Mouse (Mus musculus): ENCODE results near the gene Suclg2. TPM values are rescaled to one million over a fixed set of nuclear protein-coding genes. Genes with fewer than 3 reads are reported as not detected.

Gene Suclg2
- total and polyA plus RNA-seq, 2 experiments = 54.0 to 153 TPM

DNA sequence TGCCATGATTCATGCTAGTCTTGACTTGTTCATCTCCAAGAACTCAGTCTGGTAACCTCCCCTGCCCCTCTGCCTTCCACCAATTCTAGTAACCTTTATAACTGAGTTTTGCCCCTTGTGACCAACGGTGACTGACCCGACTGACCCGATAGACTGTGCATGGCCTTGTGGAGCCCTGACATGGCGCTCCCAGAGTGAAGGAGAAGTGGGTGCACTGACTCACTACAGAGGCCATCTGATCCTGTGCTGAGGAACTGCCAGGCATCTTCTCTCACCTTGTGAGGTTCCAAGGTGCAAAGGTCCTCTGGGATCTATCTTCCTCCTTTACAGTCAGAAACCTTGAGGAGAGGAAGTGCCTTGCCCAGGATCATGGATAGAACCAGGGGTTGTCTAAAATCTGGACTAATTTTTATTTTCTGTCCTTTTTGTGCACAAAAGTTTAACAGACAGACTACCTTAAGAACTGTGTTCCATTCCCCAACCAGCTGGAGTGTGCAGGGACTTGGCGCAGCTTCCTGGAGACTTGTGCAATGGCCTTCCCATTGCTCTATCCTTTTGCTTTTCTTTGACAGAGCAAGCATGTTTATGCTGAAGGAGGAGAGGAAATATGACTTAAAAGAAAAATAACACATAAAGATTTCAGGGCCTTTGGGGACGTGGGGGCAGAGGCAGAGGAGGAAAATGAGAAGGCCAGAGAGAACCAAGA, 49.8 kb downstream of the Suclg2 start:
- Histone ChIP-seq H3K79me2 (ENCODE audit: control insufficient read depth, insufficient read depth, low read length) (peaks cover 30% of the 10 kb centered on the region; the same call in 1 of the 2 replicates), H3K36me3 (ENCODE audit: control insufficient read depth, insufficient read depth, low read length) (peaks cover 3% of the 10 kb centered on the region; the same call in 1 of the 2 replicates), H3K27ac (replicated peaks; ENCODE audit: insufficient read depth, low read depth, low read length) (no peak overlapping the region), H3K27me3 (ENCODE audit: control insufficient read depth, insufficient read depth, low read length) (no peaks in the 10 kb centered on the region), H3K4me1 (ENCODE audit: control insufficient read depth, insufficient read depth, low read length) (peaks cover 2% of the 10 kb centered on the region; the same call in 1 of the 2 replicates), H3K9ac (ENCODE audit: low read depth, low read length) (no peak overlapping the region), H3K4me3 (ENCODE audit: insufficient read depth, low read depth, low read length) (no peak overlapping the region)
- 85% methylated on average over 6 of the region's 6 CpGs for WGBS
- no peak for TF ChIP-seq CTCF (IDR thresholded peaks at IDR 0.05; ENCODE audit: low read depth, low read length)
- TF ChIP-seq POLR2A (IDR thresholded peaks at IDR 0.05; ENCODE audit: extremely low read depth, insufficient read depth, low read length) = no peak
- peak; percentile 45 for DNase-seq (ENCODE audit: extremely low read depth, low read depth, low spot score)

DNA sequence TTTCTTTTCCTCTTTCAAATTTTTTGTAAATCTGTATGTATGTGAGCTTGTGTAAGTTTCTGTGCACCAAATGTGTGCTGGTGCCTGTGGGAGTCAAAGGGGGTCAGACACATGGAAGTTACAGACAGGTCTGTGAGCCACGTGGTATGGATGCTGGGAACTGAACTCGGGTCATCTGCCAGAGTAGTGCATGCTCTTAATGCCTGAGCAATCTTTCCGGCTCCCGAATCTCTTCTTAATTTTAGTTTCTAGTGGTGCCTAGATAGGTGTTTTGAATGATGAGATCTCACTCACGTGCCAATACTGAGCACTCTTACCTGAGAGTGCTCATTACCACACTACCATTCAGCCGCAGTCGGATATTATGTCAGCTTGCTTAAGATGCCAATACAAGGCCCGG, 60.9 kb downstream of the Suclg2 start:
- Histone ChIP-seq H3K9ac (ENCODE audit: low read depth, low read length) (no peak overlapping the region), H3K79me2 (ENCODE audit: control insufficient read depth, insufficient read depth, low read length) (peaks cover 9% of the 10 kb centered on the region; the same call in 1 of the 2 replicates), H3K4me1 (ENCODE audit: control insufficient read depth, insufficient read depth, low read length) (peaks cover 5% of the 10 kb centered on the region), H3K4me3 (ENCODE audit: insufficient read depth, low read depth, low read length) (no peak overlapping the region), H3K27me3 (ENCODE audit: control insufficient read depth, insufficient read depth, low read length) (no peaks in the 10 kb centered on the region), H3K36me3 (ENCODE audit: control insufficient read depth, insufficient read depth, low read length) (peaks cover 6% of the 10 kb centered on the region), H3K27ac (replicated peaks; ENCODE audit: insufficient read depth, low read depth, low read length) (no peak overlapping the region)
- no peak for DNase-seq (ENCODE audit: extremely low read depth, low read depth, low spot score)
- TF ChIP-seq CTCF (IDR thresholded peaks at IDR 0.05; ENCODE audit: low read depth, low read length) (no peak), POLR2A (IDR thresholded peaks at IDR 0.05; ENCODE audit: extremely low read depth, insufficient read depth, low read length) (no peak)
- 99% methylated on average over 8 of the region's 8 CpGs for WGBS

DNA sequence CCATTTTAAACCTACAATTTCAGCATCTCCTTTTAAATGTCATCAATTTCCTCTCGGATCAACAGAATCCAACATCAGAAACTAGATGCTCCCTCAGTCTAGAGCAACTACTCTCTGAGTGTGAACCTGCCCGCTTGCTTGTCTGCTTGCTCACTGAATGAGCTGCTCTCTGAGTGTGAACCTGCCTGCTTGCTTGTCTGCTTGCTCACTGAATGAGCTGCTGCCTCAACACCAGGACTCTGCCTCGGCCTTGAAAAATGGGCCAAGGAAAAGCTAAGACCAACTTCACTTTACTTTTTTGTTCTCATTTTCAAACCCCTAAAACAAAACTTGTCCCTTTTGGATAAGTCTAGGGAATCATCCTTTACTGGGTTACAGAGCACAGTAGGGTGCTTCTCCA, 64.9 kb downstream of the Suclg2 start:
- peaks cover 10% of the 10 kb centered on the region for H3K36me3 ChIP-seq (ENCODE audit: control insufficient read depth, insufficient read depth, low read length)
- 80% methylated on average over 3 of the region's 3 CpGs for WGBS
- no peak overlapping the region for H3K9ac ChIP-seq (ENCODE audit: low read depth, low read length)
- H3K79me2 ChIP-seq (ENCODE audit: control insufficient read depth, insufficient read depth, low read length) = peaks cover 27% of the 10 kb centered on the region; the same call in 1 of the 2 replicates
- H3K4me1 ChIP-seq (ENCODE audit: control insufficient read depth, insufficient read depth, low read length) = peaks cover 13% of the 10 kb centered on the region
- TF ChIP-seq POLR2A (IDR thresholded peaks at IDR 0.05; ENCODE audit: extremely low read depth, insufficient read depth, low read length) (no peak), CTCF (IDR thresholded peaks at IDR 0.05; ENCODE audit: low read depth, low read length) (no peak)
- DNase-seq (ENCODE audit: extremely low read depth, low read depth, low spot score) = no peak
- H3K4me3 ChIP-seq (ENCODE audit: insufficient read depth, low read depth, low read length) = no peak overlapping the region
- no peak overlapping the region for H3K27ac ChIP-seq (replicated peaks; ENCODE audit: insufficient read depth, low read depth, low read length)
- H3K27me3 ChIP-seq (ENCODE audit: control insufficient read depth, insufficient read depth, low read length) = no peaks in the 10 kb centered on the region

DNA sequence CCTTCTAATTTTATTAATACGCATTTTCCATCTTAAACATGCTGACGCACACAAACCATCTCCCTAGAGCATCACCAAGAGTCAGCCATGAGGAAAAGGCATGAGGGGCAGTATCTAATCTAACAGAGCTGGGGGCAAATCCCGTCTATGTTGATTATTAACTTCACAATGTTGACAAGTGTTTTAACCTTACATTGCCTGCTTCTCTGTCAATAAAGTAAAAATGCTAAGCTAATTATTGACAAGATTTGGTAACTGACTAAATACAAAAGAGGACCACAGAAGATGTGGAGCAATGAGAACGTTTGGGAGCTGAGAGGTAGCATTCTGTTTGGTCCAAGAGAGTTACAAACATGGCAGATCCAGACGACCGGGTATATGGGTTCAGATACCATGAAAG, 65.8 kb downstream of the Suclg2 start:
- Histone ChIP-seq H3K4me1 (ENCODE audit: control insufficient read depth, insufficient read depth, low read length) (peaks cover 13% of the 10 kb centered on the region), H3K27ac (replicated peaks; ENCODE audit: insufficient read depth, low read depth, low read length) (no peak overlapping the region), H3K4me3 (ENCODE audit: insufficient read depth, low read depth, low read length) (no peak overlapping the region), H3K27me3 (ENCODE audit: control insufficient read depth, insufficient read depth, low read length) (no peaks in the 10 kb centered on the region), H3K36me3 (ENCODE audit: control insufficient read depth, insufficient read depth, low read length) (peaks cover 10% of the 10 kb centered on the region), H3K9ac (ENCODE audit: low read depth, low read length) (no peak overlapping the region), H3K79me2 (ENCODE audit: control insufficient read depth, insufficient read depth, low read length) (peaks cover 27% of the 10 kb centered on the region; the same call in 1 of the 2 replicates)
- TF ChIP-seq POLR2A (IDR thresholded peaks at IDR 0.05; ENCODE audit: extremely low read depth, insufficient read depth, low read length) = no peak
- TF ChIP-seq CTCF (IDR thresholded peaks at IDR 0.05; ENCODE audit: low read depth, low read length) = no peak
- peak; percentile 94 for DNase-seq (ENCODE audit: extremely low read depth, low read depth, low spot score)
- 27% methylated on average over 6 of the region's 6 CpGs for WGBS

DNA sequence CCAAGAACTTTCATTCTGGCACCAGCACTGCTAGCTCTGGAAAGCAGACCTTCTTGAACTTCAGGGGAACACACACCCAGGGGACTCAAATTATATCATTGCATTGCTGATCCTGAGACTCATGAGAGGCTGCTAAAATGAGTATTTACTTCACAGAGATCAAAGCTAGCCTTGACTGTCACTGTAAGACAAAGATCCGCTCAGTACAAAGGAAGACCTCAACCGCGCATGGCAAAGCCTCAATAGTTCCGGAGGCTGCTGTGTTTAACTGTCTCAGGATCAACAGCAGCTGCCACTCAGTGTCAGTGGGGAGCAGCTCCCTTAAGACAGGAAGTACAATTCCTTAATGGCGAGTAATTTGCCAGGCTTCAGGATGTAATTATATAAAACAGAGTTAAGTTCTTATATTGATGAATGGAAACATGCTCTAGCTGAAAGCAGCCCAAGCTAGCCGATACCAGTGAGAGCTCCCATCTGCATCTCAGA, 67.2 kb downstream of the Suclg2 start:
- H3K27me3 ChIP-seq (ENCODE audit: control insufficient read depth, insufficient read depth, low read length) = no peaks in the 10 kb centered on the region
- no peak overlapping the region for H3K27ac ChIP-seq (replicated peaks; ENCODE audit: insufficient read depth, low read depth, low read length)
- TF ChIP-seq CTCF (IDR thresholded peaks at IDR 0.05; ENCODE audit: low read depth, low read length) (no peak), POLR2A (IDR thresholded peaks at IDR 0.05; ENCODE audit: extremely low read depth, insufficient read depth, low read length) (no peak)
- no peak for DNase-seq (ENCODE audit: extremely low read depth, low read depth, low spot score)
- H3K79me2 ChIP-seq (ENCODE audit: control insufficient read depth, insufficient read depth, low read length) = peaks cover 32% of the 10 kb centered on the region; the same call in 1 of the 2 replicates
- no peak overlapping the region for H3K9ac ChIP-seq (ENCODE audit: low read depth, low read length)
- H3K36me3 ChIP-seq (ENCODE audit: control insufficient read depth, insufficient read depth, low read length) = peaks cover 10% of the 10 kb centered on the region
- H3K4me3 ChIP-seq (ENCODE audit: insufficient read depth, low read depth, low read length) = no peak overlapping the region
- WGBS = 67% methylated on average over 6 of the region's 6 CpGs
- H3K4me1 ChIP-seq (ENCODE audit: control insufficient read depth, insufficient read depth, low read length) = peaks cover 13% of the 10 kb centered on the region

Data from liver, adult 2 months (tissue).